Mouse (Mus musculus): ENCODE results near the gene Imp3.

- TF ChIP-seq HCFC1 (IDR thresholded peaks at IDR 0.05; ENCODE audit: borderline replicate concordance, insufficient read depth, low read length) (no peak), ZC3H11A (IDR thresholded peaks at IDR 0.05; ENCODE audit: borderline replicate concordance, low read depth, low read length) (no peak), CHD2 (IDR thresholded peaks at IDR 0.05; ENCODE audit: low read depth, low read length) (no peak)
Measured at GRCm38 (mm10) chr9:56956966-56957675, 19.8 kb downstream of the Imp3 start.

Measured in ES-E14 (cell line).